Mouse (Mus musculus): ENCODE data around the gene Cask. TPM values are rescaled to one million over a fixed set of nuclear protein-coding genes. Genes with fewer than 3 reads are reported as not detected.

Cask gene
- polyA plus RNA-seq, 1 experiment, result 10.8 TPM

DNA sequence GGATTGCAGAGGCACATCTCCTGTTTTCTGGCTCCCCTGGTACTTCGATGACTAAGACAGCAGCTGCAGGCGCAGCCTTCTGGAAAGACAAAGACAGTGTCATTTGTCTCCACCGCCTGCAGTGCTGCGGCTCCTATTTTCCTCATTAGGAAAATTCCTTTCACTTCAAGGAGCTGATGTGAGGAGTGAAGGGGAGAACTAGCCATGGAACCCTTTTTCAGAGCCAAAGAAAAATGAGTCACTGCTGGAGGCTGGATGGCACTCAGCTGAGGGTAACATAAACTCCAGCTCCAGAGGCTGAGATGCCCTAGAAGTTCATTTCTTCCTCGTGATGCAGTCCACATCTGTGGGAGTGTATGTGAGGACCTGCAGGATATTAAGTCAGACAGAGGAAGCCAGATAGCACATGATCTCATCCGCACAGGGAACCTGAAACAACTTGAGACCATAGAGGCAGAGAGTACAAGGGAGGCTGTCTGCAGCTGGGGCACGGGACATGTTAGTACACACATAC lies 348.2 kb downstream of the Cask start:
- H3K4me1 ChIP-seq (ENCODE audit: control insufficient read depth, insufficient read depth, low read length), result peaks cover 1% of the 10 kb centered on the region; the same call in 1 of the 2 replicates
- no peak overlapping the region for H3K4me3 ChIP-seq (replicated peaks; ENCODE audit: control insufficient read depth, low read depth, low read length)
- no peak overlapping the region for H3K27ac ChIP-seq (ENCODE audit: control insufficient read depth, insufficient read depth, low read depth, low read length, poor library complexity)
- 72% methylated on average over 7 of the region's 7 CpGs for WGBS
- TF ChIP-seq POLR2A (IDR thresholded peaks at IDR 0.05; ENCODE audit: borderline replicate concordance, control insufficient read depth, low read depth, low read length), result no peak
- TF ChIP-seq CTCF (IDR thresholded peaks at IDR 0.05; ENCODE audit: control insufficient read depth, insufficient read depth, low read length), result no peak

- WGBS, result 20% methylated on average over 4 of the region's 4 CpGs
- no peak overlapping the region for H3K27ac ChIP-seq (ENCODE audit: control insufficient read depth, insufficient read depth, low read depth, low read length, poor library complexity)
- no peak overlapping the region for H3K4me3 ChIP-seq (replicated peaks; ENCODE audit: control insufficient read depth, low read depth, low read length)
- H3K4me1 ChIP-seq (ENCODE audit: control insufficient read depth, insufficient read depth, low read length), result peaks cover 1% of the 10 kb centered on the region; the same call in 1 of the 2 replicates
- TF ChIP-seq POLR2A (IDR thresholded peaks at IDR 0.05; ENCODE audit: borderline replicate concordance, control insufficient read depth, low read depth, low read length) (no peak), CTCF (IDR thresholded peaks at IDR 0.05; ENCODE audit: control insufficient read depth, insufficient read depth, low read length) (no peak)
These were observed 350.9 kb downstream of the Cask start for GRCm38 (mm10) chrX:13500284-13500683.

DNA sequence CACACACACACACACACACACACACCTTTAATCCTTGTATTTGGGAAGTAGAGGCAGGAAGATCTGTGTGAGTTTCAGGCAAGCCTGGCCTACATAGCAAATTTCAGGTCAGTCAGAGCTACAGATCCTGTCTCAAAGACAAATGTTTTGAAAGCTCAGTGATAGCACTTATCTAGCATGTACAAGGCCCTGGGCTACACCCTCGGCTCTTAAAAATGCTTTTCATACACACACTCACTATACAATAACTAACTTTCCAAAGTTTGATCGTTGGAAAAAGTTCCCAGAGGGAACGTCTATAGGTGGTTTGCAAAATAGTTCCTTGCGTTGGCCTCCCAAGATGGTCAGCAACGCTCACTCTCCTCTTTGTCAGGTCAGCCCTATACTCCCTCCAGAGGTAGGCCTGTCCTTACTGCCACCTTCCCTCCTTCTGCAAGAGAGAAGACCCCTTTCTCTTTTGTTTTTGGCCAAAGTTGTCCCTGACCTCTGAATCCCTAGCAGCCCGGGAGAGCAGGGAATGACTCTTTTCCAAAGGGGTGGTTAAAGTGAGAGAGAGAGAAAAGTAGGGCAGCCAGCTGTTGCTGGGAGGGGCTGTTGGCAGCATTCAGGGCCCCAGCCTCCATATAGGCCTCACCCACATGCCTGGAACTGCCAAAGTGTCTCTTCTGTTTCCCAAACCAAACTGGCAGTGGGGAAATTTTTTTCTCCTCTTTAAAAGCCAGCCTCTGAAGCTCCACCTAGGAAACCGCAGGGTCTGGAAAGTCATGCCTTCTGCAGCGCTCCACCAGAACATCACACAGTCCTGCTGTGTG lies 356.1 kb downstream of the Cask start:
- WGBS, result 73% methylated on average over 8 of the region's 8 CpGs
- Histone ChIP-seq H3K27ac (ENCODE audit: control insufficient read depth, insufficient read depth, low read depth, low read length, poor library complexity) (peak overlapping the region; percentile 58), H3K4me1 (ENCODE audit: control insufficient read depth, insufficient read depth, low read length) (no peaks in the 10 kb centered on the region; the same call in 1 of the 2 replicates), H3K4me3 (replicated peaks; ENCODE audit: control insufficient read depth, low read depth, low read length) (no peak overlapping the region)
- TF ChIP-seq CTCF (IDR thresholded peaks at IDR 0.05; ENCODE audit: control insufficient read depth, insufficient read depth, low read length), result no peak

GRCm38 (mm10) chrX:13492922-13493321 lies 358.2 kb downstream of the Cask start:
- no peak overlapping the region for H3K4me3 ChIP-seq (replicated peaks; ENCODE audit: control insufficient read depth, low read depth, low read length)
- no peaks in the 10 kb centered on the region; the same call in 1 of the 2 replicates for H3K4me1 ChIP-seq (ENCODE audit: control insufficient read depth, insufficient read depth, low read length)
- H3K27ac ChIP-seq (ENCODE audit: control insufficient read depth, insufficient read depth, low read depth, low read length, poor library complexity), result no peak overlapping the region
- TF ChIP-seq CTCF (IDR thresholded peaks at IDR 0.05; ENCODE audit: control insufficient read depth, insufficient read depth, low read length) (no peak), POLR2A (IDR thresholded peaks at IDR 0.05; ENCODE audit: borderline replicate concordance, control insufficient read depth, low read depth, low read length) (no peak)

GRCm38 (mm10) chrX:13490941-13491340 lies 360.2 kb downstream of the Cask start:
- H3K4me1 ChIP-seq (ENCODE audit: control insufficient read depth, insufficient read depth, low read length), result no peaks in the 10 kb centered on the region; the same call in 1 of the 2 replicates
- H3K4me3 ChIP-seq (replicated peaks; ENCODE audit: control insufficient read depth, low read depth, low read length), result no peak overlapping the region
- TF ChIP-seq CTCF (IDR thresholded peaks at IDR 0.05; ENCODE audit: control insufficient read depth, insufficient read depth, low read length), result no peak
- TF ChIP-seq POLR2A (IDR thresholded peaks at IDR 0.05; ENCODE audit: borderline replicate concordance, control insufficient read depth, low read depth, low read length), result no peak
- H3K27ac ChIP-seq (ENCODE audit: control insufficient read depth, insufficient read depth, low read depth, low read length, poor library complexity), result no peak overlapping the region
- WGBS, result 73% methylated on average over 3 of the region's 3 CpGs

- 64% methylated on average over 1 of the region's 1 CpGs for WGBS
These were observed 361.4 kb downstream of the Cask start for GRCm38 (mm10) chrX:13489761-13490160.

DNA sequence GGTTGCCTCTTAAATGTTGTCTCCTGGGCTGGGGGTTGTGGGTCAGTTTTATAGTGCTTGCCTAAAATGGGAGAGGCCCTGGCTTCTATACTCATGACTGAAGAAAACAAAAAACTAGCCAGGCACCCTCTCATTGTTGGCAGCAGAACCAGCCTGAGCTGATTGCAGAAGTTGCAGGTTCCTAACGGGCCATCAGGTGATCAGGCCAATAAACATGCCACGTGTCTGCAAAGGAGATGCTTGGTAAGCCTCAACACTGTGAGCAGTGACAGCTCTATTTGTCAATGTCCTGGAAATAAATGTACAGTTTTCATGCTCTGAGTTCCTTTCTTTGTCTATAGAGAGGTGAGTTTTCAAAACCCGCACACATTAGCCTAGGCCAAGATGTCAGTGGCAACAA lies 362.2 kb downstream of the Cask start:
- Histone ChIP-seq H3K27ac (ENCODE audit: control insufficient read depth, insufficient read depth, low read depth, low read length, poor library complexity) (no peak overlapping the region), H3K4me1 (ENCODE audit: control insufficient read depth, insufficient read depth, low read length) (no peaks in the 10 kb centered on the region), H3K4me3 (replicated peaks; ENCODE audit: control insufficient read depth, low read depth, low read length) (no peak overlapping the region)
- TF ChIP-seq POLR2A (IDR thresholded peaks at IDR 0.05; ENCODE audit: borderline replicate concordance, control insufficient read depth, low read depth, low read length), result no peak
- TF ChIP-seq CTCF (IDR thresholded peaks at IDR 0.05; ENCODE audit: control insufficient read depth, insufficient read depth, low read length), result no peak
- WGBS, result 45% methylated on average over 3 of the region's 3 CpGs

More at GRCm38 (mm10) chrX:13489761-13490160, 361.4 kb downstream of the Cask start:
- TF ChIP-seq POLR2A (IDR thresholded peaks at IDR 0.05; ENCODE audit: borderline replicate concordance, control insufficient read depth, low read depth, low read length), result no peak
- no peak for TF ChIP-seq CTCF (IDR thresholded peaks at IDR 0.05; ENCODE audit: control insufficient read depth, insufficient read depth, low read length)
- Histone ChIP-seq H3K27ac (ENCODE audit: control insufficient read depth, insufficient read depth, low read depth, low read length, poor library complexity) (no peak overlapping the region), H3K4me3 (replicated peaks; ENCODE audit: control insufficient read depth, low read depth, low read length) (no peak overlapping the region), H3K4me1 (ENCODE audit: control insufficient read depth, insufficient read depth, low read length) (no peaks in the 10 kb centered on the region; the same call in 1 of the 2 replicates)

DNA sequence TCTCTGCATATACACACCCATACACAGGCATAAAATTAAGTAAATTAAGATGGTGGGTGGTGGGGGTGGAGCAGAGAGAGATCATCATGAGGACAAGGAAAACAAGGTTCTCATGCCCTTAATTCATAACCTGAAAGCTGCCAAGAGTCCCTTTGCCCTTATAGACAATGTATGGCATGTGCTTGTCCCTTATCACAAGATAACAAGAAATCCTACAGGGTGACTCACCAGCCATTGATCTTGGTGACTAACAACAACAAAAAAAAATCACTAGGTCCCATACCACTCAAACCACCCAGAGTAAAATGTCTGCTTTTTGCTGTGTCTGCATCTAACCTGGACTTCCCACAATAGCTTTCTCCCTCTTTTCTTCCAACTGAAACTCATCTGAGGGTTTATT lies 366.7 kb downstream of the Cask start:
- H3K4me1 ChIP-seq (ENCODE audit: control insufficient read depth, insufficient read depth, low read length), result no peaks in the 10 kb centered on the region
- TF ChIP-seq CTCF (IDR thresholded peaks at IDR 0.05; ENCODE audit: control insufficient read depth, insufficient read depth, low read length), result no peak
- TF ChIP-seq POLR2A (IDR thresholded peaks at IDR 0.05; ENCODE audit: borderline replicate concordance, control insufficient read depth, low read depth, low read length), result no peak
- H3K27ac ChIP-seq (ENCODE audit: control insufficient read depth, insufficient read depth, low read depth, low read length, poor library complexity), result no peak overlapping the region
- no peak overlapping the region for H3K4me3 ChIP-seq (replicated peaks; ENCODE audit: control insufficient read depth, low read depth, low read length)
